Mouse (Mus musculus) liver, embryonic 14.5 days (tissue): Measurements from ENCODE around the gene Tmem108. TPM values are rescaled to one million over a fixed set of nuclear protein-coding genes. Genes with fewer than 3 reads are reported as not detected.

Source experiments
- ATAC-seq: fragments of 200-750 bp; cut with Nextera tagmentation; 2 replicates; pipeline ENCODE4 v1.8.0; 2017; ENCODE audit warnings: moderate number of reproducible peaks, mild to moderate bottlenecking, moderate library complexity; ENCODE audit not compliant: insufficient read depth
- DNase-seq, 3 experiments: peaks; one replicate each; pipeline ENCODE4 v3.0.0-alpha.2; 2012 to 2013; ENCODE audit warnings: low read depth in 3 of 3, low spot score in 3 of 3
- H3K27ac ChIP-seq: fragments of 300-500 bp; sonication (generic); 2 replicates; pipeline ENCODE4 v1.5.1; 2014; ENCODE audit warnings: moderate library complexity, mild to moderate bottlenecking, control low read depth, inconsistent platforms
- H3K27me3 ChIP-seq: fragments of 300-500 bp; sonication (generic); 2 replicates; pipeline ENCODE4 v1.6.1; 2014; ENCODE audit warnings: mild to moderate bottlenecking, low read length, moderate library complexity; ENCODE audit not compliant: control insufficient read depth, insufficient read depth
- H3K36me3 ChIP-seq: fragments of 300-500 bp; sonication (generic); replicated peaks from 2 replicates; pipeline ENCODE4 v1.6.1; 2014; ENCODE audit warnings: low read depth; ENCODE audit not compliant: control insufficient read depth, insufficient read depth
- H3K4me1 ChIP-seq, 2 experiments: fragments of 200-500 bp in 1 of 2; fragments of 300-500 bp in 1 of 2; sonication (generic) in 1 of 2; replicated peaks; 2 replicates each; pipeline ENCODE4 v1.6.1; 2012 to 2014; ENCODE audit warnings: antibody characterized with exemption in 1 of 2, inconsistent platforms in 1 of 2, low read length in 1 of 2; ENCODE audit not compliant: control insufficient read depth in 2 of 2, insufficient read depth in 2 of 2
- H3K4me2 ChIP-seq: fragments of 300-500 bp; sonication (generic); 2 replicates; pipeline ENCODE4 v1.6.1; 2014; ENCODE audit warnings: low read depth, mild to moderate bottlenecking, control low read depth, moderate library complexity
- H3K4me3 ChIP-seq, 2 experiments: fragments of 200-500 bp in 1 of 2; fragments of 300-500 bp in 1 of 2; sonication (generic) in 1 of 2; 2 replicates each; pipeline ENCODE4 v1.5.1; 2012 to 2014; ENCODE audit warnings: low read depth in 2 of 2, low read length in 2 of 2, mild to moderate bottlenecking in 2 of 2, control low read depth in 1 of 2, inconsistent platforms in 1 of 2, moderate library complexity in 1 of 2; ENCODE audit not compliant: insufficient read depth in 1 of 2
- H3K9ac ChIP-seq: fragments of 300-500 bp; sonication (generic); replicated peaks from 2 replicates; pipeline ENCODE4 v1.6.1; 2014; ENCODE audit warnings: mild to moderate bottlenecking, control low read depth, moderate library complexity
- H3K9me3 ChIP-seq: fragments of 300-500 bp; sonication (generic); 2 replicates; pipeline ENCODE4 v1.6.1; 2016; ENCODE audit warnings: low read length, mixed read lengths; ENCODE audit not compliant: control insufficient read depth
- CTCF ChIP-seq: IDR thresholded peaks from 2 replicates; pipeline ENCODE4 v1.5.1; 2016; ENCODE audit warnings: antibody characterized with exemption, low read depth, control low read depth
- EP300 ChIP-seq: IDR thresholded peaks from 2 replicates; pipeline ENCODE4 v1.6.1; 2016; ENCODE audit warnings: antibody characterized with exemption, low read depth
- WGBS: fragments of 180-500 bp; shearing (Covaris S2); extraction: QIAGEN DNeasy Blood & Tissue Kit; methylation state at CpG from one replicate; pipeline ENCODE4 v1.1.7; 2014; ENCODE audit not compliant: insufficient replicate concordance; 5-methylcytosine and 5-hydroxymethylcytosine counted together
- polyA plus RNA-seq, 2 experiments: library from polyadenylated mRNA; depleted of rRNA in 1 of 2; stranded (reverse) in 1 of 2; unstranded in 1 of 2; fragments of >200 nt; fragmentation: Nextera tagmentation in 1 of 2; extraction: Ambion mirVana in 1 of 2; gene quantifications; 2 replicates each; pipeline versions ENCODE4 v1.2.1 to v1.2.3; 2012 to 2014

The Tmem108 gene
- polyA plus RNA-seq, 2 experiments: 0.51 to 1.0 TPM

DNA sequence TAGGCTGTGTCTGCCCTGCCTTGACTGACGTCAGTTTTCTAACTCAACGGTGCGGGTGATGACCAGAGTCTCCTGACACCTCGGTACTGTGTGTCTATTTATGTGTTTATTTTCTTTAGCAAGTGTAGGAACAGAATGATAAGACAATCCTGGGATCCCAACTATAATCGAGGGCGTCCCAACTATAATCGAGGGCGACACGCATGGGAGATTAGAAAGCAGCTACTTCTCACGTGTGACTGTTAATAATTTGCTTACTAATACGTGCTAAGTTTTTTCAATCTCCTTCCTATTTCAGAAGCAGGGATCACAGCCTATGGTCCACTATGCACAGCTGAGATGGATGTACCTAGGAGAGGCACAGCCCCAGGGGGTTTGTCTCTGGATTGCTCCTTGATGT is 266.2 kb downstream of the Tmem108 start:
- 69% methylated on average over 11 of the region's 11 CpGs for WGBS
- no peak for ATAC-seq
- no peaks in the 10 kb centered on the region for H3K36me3 ChIP-seq

DNA sequence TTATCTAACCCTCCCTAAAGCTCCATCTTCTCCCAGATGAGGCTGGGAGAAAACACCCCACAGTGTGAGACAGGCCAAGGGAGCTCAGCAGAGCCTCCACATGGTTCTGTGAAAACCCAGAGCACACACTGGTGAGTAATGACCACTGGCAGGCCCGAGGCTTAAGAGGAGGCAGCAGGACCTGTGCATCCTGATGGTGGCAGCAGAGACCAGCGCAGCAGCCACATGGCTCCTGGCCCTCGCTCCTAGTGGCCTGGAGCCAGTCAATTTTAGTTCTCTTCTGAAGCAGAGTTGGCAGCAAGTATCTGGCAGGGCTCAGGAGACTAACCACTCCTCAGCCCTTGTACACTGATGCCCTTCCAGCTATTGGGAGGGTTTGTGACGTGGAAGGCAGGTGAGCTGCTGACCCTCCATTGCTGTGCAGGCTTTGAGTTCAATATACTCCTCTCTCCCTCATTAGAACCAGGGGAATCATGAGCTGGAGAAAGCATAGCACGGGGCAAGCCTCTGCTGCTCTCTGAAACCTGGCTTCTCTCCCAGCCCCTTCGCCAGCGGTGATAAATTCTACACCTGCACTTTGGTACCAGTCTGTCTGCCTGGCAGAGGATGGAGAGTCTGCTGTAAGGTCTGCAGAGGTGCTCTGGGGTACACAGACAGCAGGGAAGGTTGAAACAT is 267.2 kb downstream of the Tmem108 start:
- WGBS: 43% methylated on average over 7 of the region's 7 CpGs
- DNase-seq: peak in 1 of 3 experiments; percentile 15

More for the DNA sequence above, 266.2 kb downstream of the Tmem108 start:
- no peak for DNase-seq
- Histone ChIP-seq H3K9me3 (no peaks in the 10 kb centered on the region), H3K27ac (no peak overlapping the region), H3K27me3 (no peaks in the 10 kb centered on the region), H3K4me1 (no peaks in the 10 kb centered on the region), H3K4me3 (no peak overlapping the region), H3K9ac (no peak overlapping the region), H3K4me2 (no peak overlapping the region)
- no peak for TF ChIP-seq CTCF
- TF ChIP-seq EP300: no peak

DNA sequence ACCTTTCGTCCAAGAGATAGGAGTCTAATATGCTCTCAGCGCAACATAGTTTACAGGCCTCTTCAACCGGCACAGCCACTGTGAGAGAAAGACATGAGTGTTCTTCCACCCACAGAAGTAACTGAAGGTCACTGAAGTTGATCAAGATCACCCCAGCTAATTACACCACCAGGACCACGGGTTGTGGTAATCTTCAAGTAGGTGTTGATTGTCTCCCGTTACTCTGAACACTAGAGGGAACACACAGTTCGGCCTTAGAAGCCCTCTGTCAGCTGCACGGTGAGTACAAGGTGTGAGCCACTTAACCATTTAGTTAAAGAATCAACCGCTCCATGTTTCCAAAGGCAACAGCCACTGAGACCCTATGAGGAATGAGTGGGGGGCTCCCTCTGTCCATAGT is 269.7 kb downstream of the Tmem108 start:
- DNase-seq (no peak), ATAC-seq (no peak)
- Histone ChIP-seq H3K9me3 (no peaks in the 10 kb centered on the region), H3K4me2 (no peak overlapping the region), H3K36me3 (no peaks in the 10 kb centered on the region), H3K9ac (no peak overlapping the region), H3K4me3 (no peak overlapping the region), H3K27me3 (no peaks in the 10 kb centered on the region), H3K27ac (no peak overlapping the region), H3K4me1 (no peaks in the 10 kb centered on the region; a peak in 1 of 4 replicates)
- TF ChIP-seq EP300: no peak
- TF ChIP-seq CTCF: no peak
- WGBS: 68% methylated on average over 8 of the region's 8 CpGs

More for the DNA sequence above, 267.2 kb downstream of the Tmem108 start:
- Histone ChIP-seq H3K9ac (no peak overlapping the region), H3K4me3 (no peak overlapping the region), H3K27ac (no peak overlapping the region), H3K9me3 (no peaks in the 10 kb centered on the region), H3K4me2 (no peak overlapping the region), H3K36me3 (no peaks in the 10 kb centered on the region), H3K4me1 (no peaks in the 10 kb centered on the region; a peak in 1 of 4 replicates), H3K27me3 (no peaks in the 10 kb centered on the region)
- peak; percentile 79 for TF ChIP-seq CTCF
- TF ChIP-seq EP300: no peak
- no peak for ATAC-seq

DNA sequence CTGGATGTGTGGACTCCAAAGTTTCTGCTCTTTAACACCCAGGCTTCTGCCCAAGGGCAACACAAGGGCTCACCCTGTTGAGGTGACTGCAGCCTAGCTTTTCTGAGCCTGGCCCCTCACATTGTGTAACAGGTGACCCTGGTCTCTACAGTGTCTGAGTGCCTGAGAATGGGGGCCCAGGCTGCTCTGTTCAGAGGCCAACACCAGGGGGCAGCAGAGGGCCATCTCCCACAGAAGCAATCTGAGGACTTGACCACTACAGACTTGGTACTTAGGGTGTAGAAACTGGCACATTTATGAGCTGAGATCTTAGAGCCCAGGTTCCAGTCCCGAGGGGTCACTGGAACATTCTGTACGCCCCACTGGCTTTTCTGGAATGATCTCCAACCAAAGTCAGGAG is 271.2 kb downstream of the Tmem108 start:
- Histone ChIP-seq H3K4me3 (no peak overlapping the region), H3K4me2 (no peak overlapping the region), H3K27ac (no peak overlapping the region), H3K27me3 (no peaks in the 10 kb centered on the region), H3K36me3 (no peaks in the 10 kb centered on the region), H3K9ac (no peak overlapping the region), H3K4me1 (peaks cover 0 to 3% of the 10 kb centered on the region in 2 experiments; a peak in 2 of 4 replicates), H3K9me3 (no peaks in the 10 kb centered on the region)
- ATAC-seq (peak; percentile 32; the same call in 1 of the 2 replicates), DNase-seq (peak in 1 of 3 experiments; percentile 15)
- 11% methylated on average over 2 of the region's 2 CpGs for WGBS
- TF ChIP-seq EP300 (no peak), CTCF (peak; percentile 95)

DNA sequence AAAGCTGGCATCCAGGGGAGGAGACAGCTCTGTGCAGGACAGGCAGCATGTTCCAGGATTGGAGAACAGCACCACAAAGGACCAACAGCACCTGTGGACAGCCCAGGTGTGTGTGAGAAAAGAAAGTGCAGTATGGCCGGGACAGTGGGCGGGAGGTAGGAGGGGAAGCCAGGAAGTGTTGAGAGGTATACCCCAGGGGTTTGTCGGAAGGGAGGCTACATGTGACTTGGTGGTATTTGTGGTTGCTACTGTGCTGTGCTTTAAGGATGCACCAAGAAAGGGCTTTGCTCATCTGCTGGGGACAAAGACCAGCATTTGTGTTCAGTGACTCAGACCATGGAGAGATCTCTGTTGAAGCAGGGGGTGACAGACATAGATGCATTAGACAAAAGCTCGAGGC is 271.8 kb downstream of the Tmem108 start:
- H3K9me3 ChIP-seq: no peaks in the 10 kb centered on the region
- H3K36me3 ChIP-seq: no peaks in the 10 kb centered on the region
- H3K27ac ChIP-seq: no peak overlapping the region
- H3K4me1 ChIP-seq: peaks cover 0 to 3% of the 10 kb centered on the region in 2 experiments; a peak in 2 of 4 replicates
- no peak for DNase-seq
- ATAC-seq: no peak
- TF ChIP-seq EP300 (no peak), CTCF (no peak)
- H3K4me2 ChIP-seq: no peak overlapping the region
- H3K9ac ChIP-seq: no peak overlapping the region
- H3K4me3 ChIP-seq: no peak overlapping the region
- 40% methylated on average over 4 of the region's 4 CpGs for WGBS
- H3K27me3 ChIP-seq: no peaks in the 10 kb centered on the region
